Mouse (Mus musculus) embryo, embryonic 10.5 days (tissue): Measurements from ENCODE around the gene D330020A13Rik.
"Not testable (repeated sequence)": the region's sequence is repeated elsewhere in the genome, so short reads cannot be mapped to it uniquely, and the experiment has no call there.

Source experiments
- DNase-seq: peaks from one replicate; pipeline ENCODE4 v3.0.0-alpha.2; 2015; ENCODE audit warnings: low spot score

D330020A13Rik gene

DNA sequence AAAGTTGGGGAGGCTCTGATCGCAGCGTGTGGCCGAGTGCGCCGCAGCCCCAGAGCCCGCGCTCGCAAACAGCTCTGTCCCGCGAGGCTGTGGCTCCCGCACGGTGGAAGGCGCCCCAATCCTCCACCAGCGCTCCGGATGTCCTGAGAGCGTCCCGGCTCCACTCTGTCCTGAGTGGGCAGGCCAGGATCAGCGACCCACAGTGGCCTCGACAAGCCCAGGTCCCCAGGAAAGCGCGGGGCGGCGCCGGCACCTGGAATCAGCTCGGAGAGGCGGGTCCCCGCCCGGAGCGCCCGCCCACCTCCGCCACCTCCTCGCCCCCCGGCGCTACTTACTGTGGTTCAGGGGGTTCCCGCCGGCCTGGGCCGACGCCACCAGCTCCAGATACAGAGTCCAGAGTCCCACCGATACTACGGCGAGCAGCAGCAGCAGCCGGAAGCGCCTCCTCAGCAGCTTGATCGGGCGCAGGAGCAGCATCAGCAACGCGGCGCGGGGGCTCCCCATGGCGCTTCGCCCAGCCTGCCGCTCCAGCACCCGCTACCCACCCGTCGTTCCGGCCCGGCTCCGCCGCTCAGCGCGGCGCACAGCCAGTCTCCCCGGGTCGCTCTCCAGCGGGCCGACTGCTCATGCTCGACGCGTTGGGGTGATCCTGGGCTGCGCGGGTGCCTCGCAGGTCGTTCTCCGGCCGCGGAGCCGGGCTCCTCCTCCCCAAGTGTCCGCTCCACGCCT is at the start of gene D330020A13Rik, which contains the start of gene B4galnt3:
TSS of gene D330020A13Rik (plus strand) at position 309 of the 729 bp plus-strand sequence.
TSS of gene B4galnt3 (minus strand) at position 504 of the 729 bp plus-strand sequence.
- peak; percentile 51 for DNase-seq

DNA sequence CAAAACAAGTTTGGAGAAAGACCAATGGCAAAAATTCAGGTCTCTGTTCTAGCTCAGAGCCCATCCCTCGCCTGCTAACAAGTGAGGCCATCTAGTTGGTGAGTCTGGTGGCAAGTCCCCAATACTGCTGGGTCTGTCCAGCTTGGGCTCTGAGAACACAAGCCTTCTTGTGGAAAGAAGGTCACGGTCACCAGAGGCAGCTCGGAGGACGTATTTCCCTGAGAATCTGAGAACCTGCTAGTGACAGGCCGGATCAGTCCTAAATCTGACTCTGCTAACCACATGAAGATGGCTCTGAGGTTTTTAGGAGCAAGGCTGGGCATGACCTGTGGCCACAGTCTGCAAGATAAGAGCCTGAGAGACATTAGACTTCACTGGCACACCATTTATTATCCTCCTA is 47.5 kb upstream of the D330020A13Rik start:
- DNase-seq, result no peak

DNA sequence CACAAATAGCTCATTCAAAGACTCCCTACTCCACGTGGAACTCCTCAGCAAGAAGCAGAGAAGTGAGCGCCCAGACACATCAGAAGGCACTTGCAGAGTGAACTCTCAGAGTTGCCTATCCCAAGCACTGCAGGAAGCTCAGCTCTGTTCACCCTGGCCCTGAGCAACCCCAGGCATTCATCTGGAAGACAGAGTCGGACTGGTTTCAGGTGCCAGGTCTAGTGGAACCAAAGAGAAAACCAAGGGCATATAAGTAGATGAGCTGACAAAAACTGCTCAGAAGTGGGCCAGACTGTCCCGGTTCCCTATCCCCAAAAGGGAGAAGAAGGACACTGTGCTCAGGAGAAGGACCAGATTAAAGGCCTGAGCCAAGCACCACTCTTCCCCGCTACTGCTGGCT is 44.3 kb upstream of the D330020A13Rik start:
- no peak for DNase-seq

GRCm38 (mm10) chr6:120251010-120251409 is 43.2 kb upstream of the D330020A13Rik start:
- DNase-seq, result no peak

GRCm38 (mm10) chr6:120252741-120253140 is 41.4 kb upstream of the D330020A13Rik start:
- no peak for DNase-seq

DNA sequence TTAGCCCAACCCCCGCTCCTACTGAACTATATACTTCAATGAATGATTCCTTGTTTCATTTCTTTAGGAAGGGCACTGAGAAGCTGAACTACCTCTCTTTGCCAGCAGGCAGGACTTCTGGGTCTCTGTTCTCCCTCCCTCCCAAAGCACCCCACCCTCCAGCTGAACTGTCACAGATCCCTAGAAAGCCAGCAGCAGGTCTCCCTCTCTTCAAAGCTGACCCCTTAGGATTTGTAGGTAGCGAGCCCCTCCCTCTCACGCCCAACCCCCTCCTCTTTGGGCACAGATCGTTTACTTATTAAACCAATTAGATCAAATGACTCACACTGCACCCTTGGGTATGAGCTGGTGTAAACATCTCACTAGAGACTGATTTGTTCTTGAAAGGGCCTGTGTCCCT is 39.5 kb upstream of the D330020A13Rik start:
- no peak for DNase-seq

GRCm38 (mm10) chr6:120255144-120255543 is 39.0 kb upstream of the D330020A13Rik start:
- no peak for DNase-seq

DNA sequence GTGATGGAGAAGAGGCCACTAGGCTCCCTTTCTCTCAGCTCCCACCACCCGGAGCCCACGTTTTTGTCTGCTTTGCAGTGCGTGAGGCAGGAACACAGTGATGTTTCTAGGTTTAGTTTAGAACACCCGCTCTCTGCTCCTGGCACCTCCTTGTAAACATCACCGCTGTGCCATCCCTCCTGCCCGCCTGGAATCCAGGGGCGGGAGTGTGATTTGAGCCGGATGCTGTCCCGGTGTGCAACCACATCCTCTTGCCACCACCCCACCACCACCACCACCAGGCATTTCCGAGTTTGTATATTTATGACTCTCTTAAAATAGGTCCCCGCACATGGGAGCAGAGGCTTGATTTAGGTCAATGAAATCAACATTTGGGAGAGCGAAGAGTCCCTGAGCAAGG is 38.5 kb upstream of the D330020A13Rik start:
- no peak for DNase-seq

DNA sequence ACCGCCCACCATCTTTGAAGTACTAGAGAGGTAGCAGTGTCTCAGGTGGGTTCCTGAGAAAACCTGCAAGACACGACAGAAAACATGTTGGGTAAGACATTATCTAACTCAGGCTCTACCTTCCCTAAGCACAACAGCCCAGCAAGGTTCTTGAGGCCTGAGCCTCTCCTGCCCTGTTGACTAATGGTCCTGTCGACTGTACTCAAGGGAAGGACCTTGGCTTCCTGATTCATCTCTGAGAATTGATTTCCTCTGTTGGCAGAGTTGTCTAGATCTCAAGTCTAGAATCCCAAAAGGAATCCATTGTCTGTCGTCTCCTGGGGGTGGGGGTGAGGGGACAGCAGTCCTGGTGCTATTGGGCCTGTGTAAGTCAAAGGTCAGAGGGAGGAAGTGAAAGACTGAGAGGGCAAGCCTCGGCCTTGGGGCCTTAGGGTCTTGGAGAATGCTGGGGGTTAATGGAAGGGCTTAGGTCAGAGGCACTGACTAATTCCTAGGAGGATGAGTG is 37.7 kb upstream of the D330020A13Rik start:
- DNase-seq, result no peak

DNA sequence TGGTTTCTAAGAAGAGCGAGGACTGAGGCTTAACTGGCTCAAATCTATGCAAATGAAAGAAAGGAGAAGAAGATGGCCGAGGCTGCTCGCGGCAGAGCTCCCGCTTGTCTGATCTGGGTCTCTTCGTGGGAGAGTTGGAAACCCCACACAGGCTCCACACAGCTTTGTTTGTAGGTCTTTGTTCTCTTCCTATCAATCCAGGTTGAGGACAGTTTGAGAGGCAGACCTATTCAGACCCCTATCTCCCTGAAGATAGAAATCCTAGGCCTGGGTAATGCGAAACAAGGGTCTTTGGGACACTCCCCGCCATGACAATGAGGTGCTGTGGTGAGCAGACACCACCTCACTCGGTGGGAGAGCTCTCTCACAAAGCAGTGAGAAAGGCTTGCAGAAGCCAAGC is 34.7 kb upstream of the D330020A13Rik start:
- no peak for DNase-seq

DNA sequence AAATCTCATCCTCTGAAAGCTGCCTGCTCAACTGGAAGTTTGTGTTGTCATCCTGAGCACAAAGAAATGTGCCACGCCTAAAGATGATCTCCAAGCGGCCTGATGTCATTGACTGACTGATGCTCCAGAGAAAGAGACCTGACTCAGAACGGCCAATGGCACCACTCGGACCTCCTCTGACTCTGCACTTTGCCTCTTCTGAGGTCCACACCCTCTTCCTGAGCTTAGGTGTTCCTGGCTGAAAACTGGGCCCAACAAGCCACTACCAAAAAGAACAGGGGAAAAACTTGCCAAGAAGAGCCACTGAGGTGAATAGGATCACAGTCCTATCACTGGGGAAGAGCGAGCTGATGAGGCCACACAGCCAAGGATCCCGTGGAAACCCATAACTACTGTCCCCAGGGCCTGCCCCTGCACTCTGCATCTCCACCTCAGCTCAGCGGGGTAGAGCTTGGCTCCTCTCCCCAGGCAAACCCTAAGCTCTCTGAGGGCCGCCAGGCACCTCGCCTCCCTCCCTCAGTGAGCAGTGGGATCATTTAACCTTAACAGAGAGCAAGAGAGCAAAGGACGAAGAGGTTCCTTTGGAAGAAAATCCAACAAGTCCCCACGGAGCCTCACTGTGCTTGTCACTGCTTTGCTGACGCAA is 31.2 kb upstream of the D330020A13Rik start:
- DNase-seq, result no peak

- no peak for DNase-seq
Observed at GRCm38 (mm10) chr6:120263608-120264007, 30.6 kb upstream of the D330020A13Rik start.

DNA sequence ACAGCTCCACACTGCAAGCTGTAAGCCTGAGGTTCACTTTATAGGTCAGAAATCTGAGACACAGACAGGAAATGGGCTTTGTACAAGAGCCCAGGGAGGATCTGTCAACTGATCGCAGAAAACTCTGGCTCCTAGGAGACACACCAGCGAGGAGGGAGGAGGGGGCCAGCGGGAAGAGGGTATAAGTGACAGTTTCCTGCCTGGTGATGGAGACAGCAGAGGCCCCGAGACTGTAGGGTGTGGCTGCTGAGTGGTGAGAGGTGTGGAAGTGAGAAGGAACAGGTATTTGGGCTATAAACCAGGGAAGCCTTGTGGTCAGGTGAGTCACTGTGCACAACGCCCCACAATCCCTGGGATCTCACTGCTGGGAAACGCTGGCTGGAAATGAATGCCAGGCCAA is 30.0 kb upstream of the D330020A13Rik start:
- DNase-seq, result peak; percentile 23

- DNase-seq, result no peak
Observed at GRCm38 (mm10) chr6:120274181-120274580, 20.0 kb upstream of the D330020A13Rik start.

DNA sequence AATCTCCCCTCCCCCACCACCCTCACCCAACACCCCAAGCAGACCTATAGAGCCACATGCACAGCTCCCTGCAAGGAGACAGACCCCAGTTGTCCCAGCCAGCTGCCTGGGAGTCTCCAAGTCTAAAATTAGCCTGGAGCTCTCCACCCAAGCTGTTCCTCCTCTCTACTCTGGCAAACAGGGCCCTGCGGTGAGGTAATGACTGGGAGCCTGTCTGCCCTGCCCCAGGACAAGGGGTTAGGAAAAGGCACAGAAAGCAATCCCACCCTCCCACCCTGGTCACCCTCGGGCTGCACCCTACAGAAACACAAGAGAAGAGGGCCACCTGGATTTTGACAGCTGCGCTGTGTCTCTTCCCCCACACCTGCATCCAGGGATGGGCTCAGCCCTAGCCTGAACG is 19.3 kb upstream of the D330020A13Rik start:
- no peak for DNase-seq

GRCm38 (mm10) chr6:120275301-120275700 is 18.9 kb upstream of the D330020A13Rik start:
- no peak for DNase-seq

DNA sequence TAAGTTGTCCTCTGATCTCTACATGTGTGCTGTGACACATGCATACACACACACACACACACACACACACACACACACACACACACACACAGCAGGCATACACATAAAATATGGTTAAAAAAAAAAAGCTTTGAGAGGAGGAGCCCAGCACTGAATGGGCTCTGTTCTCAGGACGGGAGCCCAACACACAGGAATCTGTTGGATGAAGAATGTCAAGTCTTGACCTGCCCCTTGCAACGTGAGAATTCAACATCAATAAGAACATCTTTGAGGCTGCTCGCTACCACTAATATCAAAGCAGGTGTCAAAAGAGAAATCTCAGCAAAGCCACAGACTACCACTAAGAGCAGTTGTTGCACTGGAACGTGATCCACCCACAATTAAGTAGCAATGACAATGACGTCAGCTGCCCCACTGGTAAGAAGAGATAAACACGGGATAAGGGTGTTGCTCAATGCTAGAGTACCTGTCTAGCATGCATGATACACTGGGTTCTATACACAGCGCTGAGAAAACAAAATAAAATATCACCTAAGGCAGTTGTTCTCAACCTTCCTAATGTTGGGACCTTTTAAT is 17.2 kb upstream of the D330020A13Rik start:
- DNase-seq, result no peak

DNA sequence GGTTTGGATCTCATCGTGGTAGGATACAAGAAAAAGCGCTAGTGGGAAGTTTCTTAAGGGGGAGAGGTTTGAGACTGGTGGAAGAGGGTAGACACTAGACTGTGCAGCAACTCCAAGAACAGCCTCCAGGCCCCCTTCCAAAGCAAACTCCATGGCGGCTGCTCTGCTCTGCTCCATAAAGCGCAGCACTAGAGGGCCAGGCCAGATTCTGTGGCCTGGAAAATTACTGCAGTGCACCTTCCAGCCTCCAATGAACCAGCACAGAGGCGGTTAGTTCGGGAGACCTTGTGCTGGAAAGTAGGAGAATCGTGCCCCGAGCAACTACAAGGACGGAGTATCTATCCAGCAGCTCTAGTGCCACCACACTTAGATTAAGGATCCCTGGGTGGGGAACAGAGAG is 6.9 kb upstream of the D330020A13Rik start:
- DNase-seq, result no peak

- no peak for DNase-seq
Observed at GRCm38 (mm10) chr6:120288541-120288940, 5.6 kb upstream of the D330020A13Rik start.

DNA sequence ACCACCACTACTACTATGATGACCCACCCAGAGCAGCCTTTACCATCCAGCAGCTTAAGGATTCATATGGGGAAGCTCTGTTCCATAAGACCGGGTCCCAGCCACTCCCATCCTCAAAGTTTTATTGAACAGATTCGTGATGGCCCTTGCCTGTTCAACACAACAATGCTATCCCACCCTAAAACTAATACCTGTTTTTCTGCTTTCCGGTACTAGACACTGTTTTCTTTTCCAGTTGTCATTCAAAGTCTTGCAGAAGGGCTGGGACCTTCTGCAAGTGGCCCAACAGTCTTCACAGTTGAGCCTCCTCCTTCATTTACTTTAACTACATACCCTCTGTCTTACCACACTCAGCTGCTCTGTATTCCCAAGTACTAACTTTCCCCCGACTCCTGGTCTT is 4.7 kb upstream of the D330020A13Rik start:
- DNase-seq, result no peak

GRCm38 (mm10) chr6:120291396-120292009 is 2.7 kb upstream of the D330020A13Rik start:
- DNase-seq, result no peak

GRCm38 (mm10) chr6:120294785-120295133 is 595 bp downstream of the D330020A13Rik start:
- DNase-seq, result no peak

GRCm38 (mm10) chr6:120296589-120296988 is 2.4 kb downstream of the D330020A13Rik start:
- not testable (repeated sequence) for DNase-seq
